Mouse (Mus musculus) embryonic facial prominence, embryonic 14.5 days (tissue): ENCODE data around the gene Rfk. TPM values are rescaled to one million over a fixed set of nuclear protein-coding genes. Genes with fewer than 3 reads are reported as not detected.

Source experiments
- ATAC-seq: fragments of 200-750 bp; cut with Nextera tagmentation; 2 replicates; pipeline ENCODE4 v1.8.0; 2017; ENCODE audit warnings: low read depth, moderate number of reproducible peaks, moderate TSS enrichment
- DNase-seq: peaks from one replicate; pipeline ENCODE4 v3.0.0-alpha.2; 2015; ENCODE audit warnings: low spot score
- H3K27ac ChIP-seq: fragments of 300-500 bp; sonication (generic); replicated peaks from 2 replicates; pipeline ENCODE4 v1.5.1; 2014; ENCODE audit warnings: low read depth, mild to moderate bottlenecking, low read length, moderate library complexity
- H3K27me3 ChIP-seq: fragments of 300-500 bp; sonication (generic); replicated peaks from 2 replicates; pipeline ENCODE4 v1.6.1; 2014; ENCODE audit warnings: low read length; ENCODE audit not compliant: control insufficient read depth, insufficient read depth
- H3K36me3 ChIP-seq: fragments of 300-500 bp; sonication (generic); 2 replicates; pipeline ENCODE4 v1.6.1; 2014; ENCODE audit warnings: low read length, mixed read lengths; ENCODE audit not compliant: control insufficient read depth, insufficient read depth
- H3K4me1 ChIP-seq: fragments of 300-500 bp; sonication (generic); 2 replicates; pipeline ENCODE4 v1.6.1; 2014; ENCODE audit warnings: antibody characterized with exemption, low read length; ENCODE audit not compliant: control insufficient read depth, insufficient read depth
- H3K4me2 ChIP-seq: fragments of 300-500 bp; sonication (generic); 2 replicates; pipeline ENCODE4 v1.6.1; 2014; ENCODE audit warnings: low read depth, mild to moderate bottlenecking, low read length, moderate library complexity, mixed read lengths
- H3K4me3 ChIP-seq: fragments of 300-500 bp; sonication (generic); 2 replicates; pipeline ENCODE4 v1.5.1; 2014; ENCODE audit warnings: low read depth, mild to moderate bottlenecking, low read length
- H3K9ac ChIP-seq: fragments of 300-500 bp; sonication (generic); 2 replicates; pipeline ENCODE4 v1.6.1; 2014; ENCODE audit warnings: low read depth, mild to moderate bottlenecking, low read length, moderate library complexity, mixed read lengths
- H3K9me3 ChIP-seq: fragments of 300-500 bp; sonication (generic); 2 replicates; pipeline ENCODE4 v1.6.1; 2016; ENCODE audit warnings: low read length; ENCODE audit not compliant: control insufficient read depth
- WGBS: fragments of 180-500 bp; shearing (Covaris S2); extraction: QIAGEN DNeasy Blood & Tissue Kit; methylation state at CpG from one replicate; pipeline ENCODE4 v1.1.7; 2014; 5-methylcytosine and 5-hydroxymethylcytosine counted together
- polyA plus RNA-seq: library from polyadenylated mRNA; unstranded; fragments of >200 nt; fragmentation: Nextera tagmentation; extraction: Ambion mirVana; gene quantifications from 2 replicates; pipeline ENCODE4 v1.2.1, GENCODE M21; 2014

Gene Rfk
- polyA plus RNA-seq, 1 experiment from 2014 or later, result 64.7 TPM

GRCm38 (mm10) chr19:17443581-17443980 lies 49.7 kb downstream of the Rfk start:
- H3K4me3 ChIP-seq, result no peak overlapping the region
- H3K36me3 ChIP-seq, result no peaks in the 10 kb centered on the region
- no peak overlapping the region for H3K4me2 ChIP-seq
- no peak overlapping the region for H3K27ac ChIP-seq
- H3K9me3 ChIP-seq, result no peaks in the 10 kb centered on the region
- no peaks in the 10 kb centered on the region for H3K27me3 ChIP-seq
- ATAC-seq, result no peak
- WGBS, result 92% methylated on average over 7 of the region's 7 CpGs
- H3K4me1 ChIP-seq, result peaks cover 11% of the 10 kb centered on the region; the same call in 1 of the 2 replicates
- no peak for DNase-seq
- no peak overlapping the region for H3K9ac ChIP-seq

Other genes starting within 250 kb of the Rfk start
- gene Gcnt1, start 21.2 kb upstream of the Rfk start, polyA plus RNA-seq, result 7.6 and 7.8 TPM in 2 replicates